Mouse (Mus musculus): ENCODE data around the gene Ptgfr. TPM values are rescaled to one million over a fixed set of nuclear protein-coding genes. Genes with fewer than 3 reads are reported as not detected.

Ptgfr gene
- polyA plus RNA-seq, 1 experiment = 0.14 TPM

DNA sequence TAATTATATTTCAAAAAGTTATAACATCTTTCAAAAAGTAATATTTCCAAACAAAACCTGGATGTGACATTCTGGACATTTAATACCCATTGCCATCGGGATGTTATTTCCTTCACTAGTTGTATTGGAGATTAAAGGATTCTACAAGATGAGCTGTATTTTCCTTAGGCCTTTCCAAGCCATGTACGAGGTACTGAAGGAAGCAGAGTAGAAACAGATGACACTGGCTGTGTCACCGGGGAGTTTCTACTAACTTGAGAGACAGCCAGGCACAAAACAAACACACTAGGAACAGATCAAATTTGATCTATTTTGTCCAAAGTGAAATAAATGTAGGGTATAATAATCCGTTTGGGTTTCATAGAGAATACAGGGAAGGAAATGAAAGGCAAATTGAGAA, 17.6 kb downstream of the Ptgfr start:
- H3K27ac ChIP-seq (ENCODE audit: insufficient read depth, low read depth, low read length) = no peak overlapping the region
- WGBS = 73% methylated on average over 4 of the region's 4 CpGs
- no peak overlapping the region for H3K4me3 ChIP-seq (ENCODE audit: low read depth, low read length)
- no peaks in the 10 kb centered on the region for H3K4me1 ChIP-seq (ENCODE audit: control insufficient read depth, insufficient read depth, insufficient read length, low read length)
- H3K27me3 ChIP-seq (ENCODE audit: control insufficient read depth, insufficient read depth, low read length) = no peaks in the 10 kb centered on the region
- TF ChIP-seq CTCF (IDR thresholded peaks at IDR 0.05; ENCODE audit: extremely low read depth, insufficient read length, insufficient replicate concordance, low read depth, low read length) = no peak
- TF ChIP-seq POLR2A (IDR thresholded peaks at IDR 0.05; ENCODE audit: low read depth, low read length) = no peak
- no peaks in the 10 kb centered on the region for H3K36me3 ChIP-seq (ENCODE audit: control insufficient read depth, insufficient read depth, low read length)

- Histone ChIP-seq H3K4me3 (ENCODE audit: low read depth, low read length) (no peak overlapping the region), H3K27ac (ENCODE audit: insufficient read depth, low read depth, low read length) (no peak overlapping the region), H3K27me3 (ENCODE audit: control insufficient read depth, insufficient read depth, low read length) (no peaks in the 10 kb centered on the region), H3K4me1 (ENCODE audit: control insufficient read depth, insufficient read depth, insufficient read length, low read length) (no peaks in the 10 kb centered on the region), H3K36me3 (ENCODE audit: control insufficient read depth, insufficient read depth, low read length) (no peaks in the 10 kb centered on the region)
- TF ChIP-seq CTCF (IDR thresholded peaks at IDR 0.05; ENCODE audit: extremely low read depth, insufficient read length, insufficient replicate concordance, low read depth, low read length) (no peak), POLR2A (IDR thresholded peaks at IDR 0.05; ENCODE audit: low read depth, low read length) (no peak)
- 76% methylated on average over 6 of the region's 6 CpGs for whole genome bisulfite sequencing
Observed at GRCm38 (mm10) chr3:151818265-151818664, 19.2 kb downstream of the Ptgfr start.

DNA sequence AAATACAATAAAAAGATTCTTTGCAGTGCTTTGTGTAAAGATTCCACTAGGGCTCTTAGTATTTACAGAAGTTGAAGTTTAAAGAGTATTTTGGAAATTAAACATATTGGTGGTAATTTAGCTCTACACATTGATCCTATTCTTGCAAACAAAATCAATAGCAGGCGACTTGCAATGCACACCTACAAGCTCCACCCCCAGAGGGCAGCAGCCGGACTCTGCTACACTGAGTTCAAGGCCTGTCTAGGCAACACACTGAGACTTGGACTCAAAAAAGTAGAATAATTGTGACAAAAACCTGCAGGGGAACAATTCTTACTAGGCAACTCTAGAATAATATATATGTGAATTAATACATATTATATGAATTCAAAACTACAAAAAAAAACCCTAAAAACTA, 28.8 kb downstream of the Ptgfr start:
- 45% methylated on average over 2 of the region's 2 CpGs for WGBS
- Histone ChIP-seq H3K36me3 (ENCODE audit: control insufficient read depth, insufficient read depth, low read length) (no peaks in the 10 kb centered on the region), H3K27me3 (ENCODE audit: control insufficient read depth, insufficient read depth, low read length) (no peaks in the 10 kb centered on the region), H3K27ac (ENCODE audit: insufficient read depth, low read depth, low read length) (no peak overlapping the region), H3K4me1 (ENCODE audit: control insufficient read depth, insufficient read depth, insufficient read length, low read length) (no peaks in the 10 kb centered on the region), H3K4me3 (ENCODE audit: low read depth, low read length) (no peak overlapping the region)
- TF ChIP-seq POLR2A (IDR thresholded peaks at IDR 0.05; ENCODE audit: low read depth, low read length) (no peak), CTCF (IDR thresholded peaks at IDR 0.05; ENCODE audit: extremely low read depth, insufficient read length, insufficient replicate concordance, low read depth, low read length) (no peak)

DNA sequence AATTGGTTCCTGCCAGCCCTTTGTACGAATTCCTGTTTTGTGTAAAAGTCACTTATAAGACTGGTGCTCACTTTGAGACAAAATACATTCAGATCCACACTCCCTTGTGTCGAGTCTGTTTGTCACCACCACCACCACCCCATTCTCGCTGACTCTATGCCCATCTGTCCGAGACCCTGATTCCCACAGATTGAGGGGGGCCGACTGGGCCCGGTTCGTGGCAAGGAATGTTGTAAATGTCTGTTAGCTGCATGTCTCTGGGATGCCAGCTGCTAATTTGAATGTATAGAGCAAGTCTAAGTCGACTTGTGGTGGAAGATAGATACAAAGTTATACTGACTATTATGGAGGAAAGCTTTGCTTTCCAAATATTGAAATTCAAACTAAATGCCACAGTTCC, 48.8 kb downstream of the Ptgfr start:
- TF ChIP-seq POLR2A (IDR thresholded peaks at IDR 0.05; ENCODE audit: low read depth, low read length) (no peak), CTCF (IDR thresholded peaks at IDR 0.05; ENCODE audit: extremely low read depth, insufficient read length, insufficient replicate concordance, low read depth, low read length) (no peak)
- WGBS = 84% methylated on average over 8 of the region's 8 CpGs
- H3K27ac ChIP-seq (ENCODE audit: insufficient read depth, low read depth, low read length) = no peak overlapping the region
- H3K27me3 ChIP-seq (ENCODE audit: control insufficient read depth, insufficient read depth, low read length) = no peaks in the 10 kb centered on the region
- no peaks in the 10 kb centered on the region for H3K36me3 ChIP-seq (ENCODE audit: control insufficient read depth, insufficient read depth, low read length)
- no peaks in the 10 kb centered on the region for H3K4me1 ChIP-seq (ENCODE audit: control insufficient read depth, insufficient read depth, insufficient read length, low read length)
- no peak overlapping the region for H3K4me3 ChIP-seq (ENCODE audit: low read depth, low read length)

DNA sequence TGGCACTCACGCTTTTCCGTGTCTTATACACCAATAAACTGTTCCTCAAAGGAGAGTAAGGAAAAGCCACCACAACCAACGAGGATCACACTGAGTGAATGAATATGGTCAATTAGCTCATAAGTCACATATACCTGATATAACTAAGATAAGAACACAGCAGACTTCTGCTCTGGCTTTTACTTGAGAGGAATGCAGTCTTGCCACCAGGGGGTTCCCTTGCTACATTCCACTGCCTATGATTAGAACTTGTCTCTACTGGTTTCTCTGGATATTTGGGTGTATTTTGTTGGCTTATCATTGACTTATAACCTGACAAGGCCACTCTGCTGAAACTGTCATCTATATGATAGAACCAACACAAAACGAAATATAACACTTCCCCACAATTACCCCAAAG, 62.3 kb downstream of the Ptgfr start:
- no peaks in the 10 kb centered on the region for H3K36me3 ChIP-seq (ENCODE audit: control insufficient read depth, insufficient read depth, low read length)
- H3K27ac ChIP-seq (ENCODE audit: insufficient read depth, low read depth, low read length) = no peak overlapping the region
- H3K27me3 ChIP-seq (ENCODE audit: control insufficient read depth, insufficient read depth, low read length) = no peaks in the 10 kb centered on the region
- H3K4me3 ChIP-seq (ENCODE audit: low read depth, low read length) = no peak overlapping the region
- WGBS = 49% methylated on average over 4 of the region's 4 CpGs
- no peaks in the 10 kb centered on the region for H3K4me1 ChIP-seq (ENCODE audit: control insufficient read depth, insufficient read depth, insufficient read length, low read length)
- TF ChIP-seq POLR2A (IDR thresholded peaks at IDR 0.05; ENCODE audit: low read depth, low read length) = no peak
- TF ChIP-seq CTCF (IDR thresholded peaks at IDR 0.05; ENCODE audit: extremely low read depth, insufficient read length, insufficient replicate concordance, low read depth, low read length) = no peak

- H3K27ac ChIP-seq (ENCODE audit: insufficient read depth, low read depth, low read length) = no peak overlapping the region
- no peaks in the 10 kb centered on the region for H3K36me3 ChIP-seq (ENCODE audit: control insufficient read depth, insufficient read depth, low read length)
- no peak overlapping the region for H3K4me3 ChIP-seq (ENCODE audit: low read depth, low read length)
- no peaks in the 10 kb centered on the region for H3K27me3 ChIP-seq (ENCODE audit: control insufficient read depth, insufficient read depth, low read length)
- 46% methylated on average over 3 of the region's 3 CpGs for WGBS
- no peaks in the 10 kb centered on the region for H3K4me1 ChIP-seq (ENCODE audit: control insufficient read depth, insufficient read depth, insufficient read length, low read length)
- no peak for TF ChIP-seq POLR2A (IDR thresholded peaks at IDR 0.05; ENCODE audit: low read depth, low read length)
- peak; percentile 71; the same call in 1 of the 2 replicates for TF ChIP-seq CTCF (IDR thresholded peaks at IDR 0.05; ENCODE audit: extremely low read depth, insufficient read length, insufficient replicate concordance, low read depth, low read length)
Observed at GRCm38 (mm10) chr3:151771074-151771473, 66.4 kb downstream of the Ptgfr start.

DNA sequence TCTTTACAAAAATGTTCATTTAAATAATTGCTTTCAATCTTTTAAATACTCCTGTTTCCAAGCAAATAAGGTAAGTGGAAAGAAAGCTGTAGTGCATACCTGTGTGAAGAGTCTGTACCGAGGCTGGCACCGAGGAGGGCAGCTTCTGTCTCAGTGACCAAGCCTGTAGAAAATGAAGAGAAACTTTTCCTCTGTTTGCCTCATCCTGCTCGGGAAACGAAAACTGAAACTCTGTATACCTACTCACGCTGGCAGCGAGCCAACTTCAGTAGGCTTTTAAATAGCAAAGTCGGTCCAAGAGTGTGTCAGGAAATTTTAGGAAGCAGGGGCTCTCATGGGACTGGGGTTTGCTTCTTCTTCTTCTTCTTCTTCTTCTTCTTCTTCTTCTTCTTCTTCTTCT, 87.7 kb downstream of the Ptgfr start, which contains the start of gene Ifi44:
Gene Ifi44, minus strand, starts transcription at position 224 of the 400 bp plus-strand sequence.
- no peak for TF ChIP-seq CTCF (IDR thresholded peaks at IDR 0.05; ENCODE audit: extremely low read depth, insufficient read length, insufficient replicate concordance, low read depth, low read length)
- TF ChIP-seq POLR2A (IDR thresholded peaks at IDR 0.05; ENCODE audit: low read depth, low read length) = no peak
- H3K4me1 ChIP-seq (ENCODE audit: control insufficient read depth, insufficient read depth, insufficient read length, low read length) = 0 out of 2 replicates have a peak, but pooled peaks cover 1% of the 10 kb centered on the region
- no peaks in the 10 kb centered on the region for H3K27me3 ChIP-seq (ENCODE audit: control insufficient read depth, insufficient read depth, low read length)
- 13% methylated on average over 7 of the region's 7 CpGs for WGBS
- peak within 1 kb of the TSS; percentile 30; the same call in 1 of the 2 replicates for H3K4me3 ChIP-seq (ENCODE audit: low read depth, low read length)
- no peak within 1 kb of the TSS for H3K27ac ChIP-seq (ENCODE audit: insufficient read depth, low read depth, low read length)
- 0 out of 2 replicates have a peak, but pooled peaks cover under 1% of the 10 kb centered on the region for H3K36me3 ChIP-seq (ENCODE audit: control insufficient read depth, insufficient read depth, low read length)
